Mouse (Mus musculus) left cerebral cortex, adult 18-20 months (tissue): Measurements from ENCODE around the gene Mavs. TPM values are rescaled to one million over a fixed set of nuclear protein-coding genes. Genes with fewer than 3 reads are reported as not detected.
A peak's percentile ranks its signal among the peaks of the same experiment; 100 is the strongest.

Source experiments
- DNase-seq, 2 experiments: peaks; one replicate each; pipeline ENCODE4 v3.0.0; 2021 to 2022; ENCODE audit warnings: low spot score in 2 of 2, mixed read lengths in 1 of 2
- long read RNA-seq, 2 experiments: library from polyadenylated mRNA; stranded (forward); transcript quantifications; one replicate each; pipeline ENCODE4 v2.0.0; 2021
- total RNA-seq, 2 experiments: library from RNA; stranded (reverse); gene quantifications; 2 replicates each; pipeline ENCODE4 v1.2.3; 2021

Gene Mavs
- 1 to 10 TPM; 5.9 to 6.3 TPM for total RNA-seq
- long read RNA-seq, experiment 1, partial matches to known transcripts = 2 of 10 reads
- long read RNA-seq, experiment 1, other reads (novel, unspliced or antisense) = 3 of 10 reads
- long read RNA-seq, experiment 2, transcript Mavs-201 (7 exons, 2,867 nt) = major isoform, 7 of 8 reads
- long read RNA-seq, experiment 2, partial matches to known transcripts = 0 of 8 reads
- long read RNA-seq, experiment 2, other reads (novel, unspliced or antisense) = 0 of 8 reads

DNA sequence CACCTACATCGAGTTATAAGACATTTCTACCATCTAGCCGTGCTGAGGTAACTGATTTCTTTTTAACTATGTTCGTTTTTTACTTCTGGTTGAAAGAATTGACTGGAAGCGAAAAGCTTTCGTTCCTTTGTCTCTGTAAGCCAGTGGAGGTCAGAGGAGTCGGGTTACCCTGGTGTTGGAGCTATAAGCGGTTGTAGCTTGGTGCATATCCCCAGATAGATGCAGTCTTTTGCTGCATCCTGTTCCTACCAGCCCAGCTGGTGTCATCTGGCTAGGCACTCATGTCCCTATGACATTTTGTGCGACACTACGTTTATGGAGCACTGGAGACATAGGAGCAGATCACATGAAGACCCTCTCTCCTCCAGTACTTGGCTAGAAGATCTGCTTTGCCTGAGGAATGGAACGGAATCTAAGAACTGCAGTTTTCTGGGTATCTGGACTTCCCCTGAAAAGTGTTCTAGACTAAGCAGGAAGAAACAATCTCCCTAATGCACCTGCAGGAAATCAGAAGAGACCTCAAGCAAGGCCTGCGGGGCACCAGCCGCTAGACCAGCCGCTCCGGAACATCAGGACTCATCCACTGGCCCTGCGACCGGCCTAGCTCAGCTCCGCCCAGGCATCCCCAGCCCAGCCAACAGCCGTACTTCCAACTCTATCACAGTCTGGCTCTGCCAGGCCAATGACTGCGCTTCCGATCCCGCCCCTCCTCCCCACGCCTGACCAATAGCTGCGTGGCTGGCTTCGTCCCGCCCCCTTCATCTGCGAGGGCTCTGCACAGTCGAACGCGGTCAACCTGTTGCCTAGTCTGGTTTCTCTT is at the start of gene Mavs:
Mavs (plus strand) TSS at position 757 of the 820 bp plus-strand sequence.
- DNase-seq = peak; percentile 89 to 94

- DNase-seq = no peak
Observed at GRCm38 (mm10) chr2:131186343-131186742, 47.5 kb upstream of the Mavs start.

- peak; percentile 73 to 84 for DNase-seq
Observed at GRCm38 (mm10) chr2:131186771-131187601, 46.9 kb upstream of the Mavs start, which contains the start of the genes Cdc25b and Spef1. Gene Cdc25b, plus strand, starts transcription at chr2:131186949. Gene Spef1, minus strand, starts transcription at chr2:131187282.

GRCm38 (mm10) chr2:131187602-131187922 is 46.3 kb upstream of the Mavs start:
- no peak for DNase-seq

GRCm38 (mm10) chr2:131188311-131188710 is 45.6 kb upstream of the Mavs start:
- DNase-seq = no peak

DNA sequence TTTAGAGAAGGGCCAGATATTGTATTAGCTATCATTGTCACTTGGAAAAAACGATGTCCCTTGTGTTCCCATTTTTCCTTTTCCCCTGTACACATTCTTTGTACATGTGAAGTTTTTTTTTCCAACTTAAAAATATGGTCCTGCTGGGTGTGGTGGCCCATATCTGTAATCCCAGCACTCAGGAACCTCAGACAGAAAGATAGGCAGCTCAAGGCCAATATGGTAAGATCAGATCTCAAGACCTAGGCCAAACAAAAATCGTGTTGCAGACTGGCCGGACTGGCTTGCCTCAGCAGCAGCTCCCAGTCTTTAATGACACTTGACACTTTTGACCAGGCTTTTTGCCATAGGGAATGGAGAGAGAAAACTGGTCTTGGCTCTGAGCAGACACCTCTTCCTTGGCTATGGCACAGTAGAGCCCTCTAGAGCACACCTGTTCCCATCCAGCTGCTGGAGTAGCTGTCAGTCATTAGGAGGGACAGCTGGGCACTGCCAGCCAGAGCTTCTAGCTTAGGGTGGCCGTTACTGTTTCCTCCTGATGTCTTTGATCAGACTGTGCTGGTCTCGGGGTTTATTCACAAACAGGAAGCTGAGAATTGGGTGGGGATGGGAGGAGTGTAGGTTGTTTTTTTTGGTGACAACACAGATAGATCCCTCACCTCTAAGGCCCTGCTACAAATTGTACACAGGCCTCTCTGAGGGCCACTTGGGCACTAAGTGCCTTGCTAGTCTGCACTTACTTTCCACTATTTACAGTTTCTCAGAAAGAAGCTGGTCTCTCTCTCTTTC is 44.1 kb upstream of the Mavs start:
- no peak for DNase-seq

GRCm38 (mm10) chr2:131190344-131191004 is 43.4 kb upstream of the Mavs start:
- DNase-seq = no peak

- no peak for DNase-seq
Observed at GRCm38 (mm10) chr2:131191005-131191390, 42.9 kb upstream of the Mavs start.

GRCm38 (mm10) chr2:131196606-131197316 is 37.1 kb upstream of the Mavs start:
- no peak for DNase-seq

GRCm38 (mm10) chr2:131200710-131201109 is 33.2 kb upstream of the Mavs start:
- DNase-seq = no peak

DNA sequence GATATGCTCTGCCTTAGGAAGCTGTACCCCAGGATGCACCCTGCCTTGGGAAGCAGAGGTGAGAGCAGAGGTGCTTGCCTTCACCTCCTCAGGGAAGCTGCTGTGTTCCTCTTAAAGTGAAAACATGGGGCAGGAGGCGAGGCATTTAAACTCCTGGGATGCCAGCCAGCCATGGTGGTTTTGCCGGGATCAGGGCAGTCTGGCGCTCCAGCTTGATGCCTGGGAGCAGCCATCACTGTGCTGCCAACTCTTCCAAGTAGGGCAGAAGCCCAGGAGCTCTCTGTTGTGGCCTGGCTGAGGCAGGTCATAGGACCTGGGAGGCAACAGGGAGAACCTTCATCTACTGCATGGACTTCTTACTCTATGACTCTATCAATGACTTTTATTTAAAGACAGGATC is 32.6 kb upstream of the Mavs start:
- no peak for DNase-seq

DNA sequence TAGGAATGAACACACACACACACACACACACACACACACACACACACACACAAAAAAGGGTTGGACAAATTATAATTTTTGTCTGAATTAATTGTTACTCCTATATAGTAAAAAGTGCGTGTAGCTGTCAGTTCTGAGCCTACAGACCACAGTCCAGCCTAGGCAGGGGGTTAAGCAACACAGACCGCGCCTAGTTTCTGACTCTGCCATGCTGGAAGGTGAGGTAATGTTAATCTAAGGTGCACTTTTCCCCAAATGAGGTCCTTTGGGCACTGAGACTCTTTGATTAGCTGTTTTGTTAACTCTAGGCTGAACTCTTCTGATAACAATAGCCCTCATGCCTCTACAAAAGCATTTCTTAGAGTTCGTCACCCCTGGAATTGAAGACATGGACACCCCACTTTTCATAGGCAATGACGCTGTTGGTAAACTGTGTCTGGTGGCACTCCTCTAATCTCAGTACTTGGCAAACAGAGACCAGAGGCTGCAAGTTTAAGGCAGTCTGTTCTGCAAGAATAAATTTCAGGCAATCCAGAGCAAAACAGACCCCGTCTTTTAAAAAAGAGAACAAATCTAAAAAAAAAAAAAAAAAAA is 29.9 kb upstream of the Mavs start:
- DNase-seq = no peak

- DNase-seq = peak; percentile 79 to 84
Observed at GRCm38 (mm10) chr2:131204410-131204981, 29.4 kb upstream of the Mavs start.

DNA sequence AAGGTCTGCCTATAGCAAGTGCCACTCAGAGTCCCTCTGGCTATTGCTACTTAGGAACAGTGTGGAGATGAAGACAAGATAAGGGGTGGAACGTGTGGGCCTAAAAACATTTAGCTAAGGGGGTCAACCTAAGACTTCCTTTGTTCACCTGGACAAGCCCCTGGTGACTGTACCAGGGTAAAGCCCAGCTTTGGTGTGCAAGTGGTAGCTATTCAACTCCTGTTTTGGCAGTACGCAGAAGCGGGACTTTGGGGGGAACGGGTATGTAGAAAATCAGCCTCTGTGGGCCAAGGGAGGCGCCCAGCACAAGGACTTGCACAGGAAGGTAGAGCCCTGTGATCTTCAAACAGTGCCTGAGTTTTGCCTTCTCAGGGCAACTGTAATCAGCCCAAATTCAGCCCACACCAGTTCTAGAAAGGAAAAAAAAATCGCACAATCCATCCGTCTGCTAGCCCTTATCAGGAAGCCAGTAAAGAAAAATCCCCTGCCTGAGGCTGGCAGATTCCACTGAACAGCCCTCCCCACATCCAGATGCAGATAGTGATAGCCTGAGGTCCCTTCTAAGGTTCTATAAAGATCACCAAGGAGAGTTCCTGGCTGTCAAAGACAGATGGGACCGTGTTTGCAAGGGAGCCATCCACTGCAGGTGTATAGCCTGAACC is 28.2 kb upstream of the Mavs start:
- DNase-seq = no peak

DNA sequence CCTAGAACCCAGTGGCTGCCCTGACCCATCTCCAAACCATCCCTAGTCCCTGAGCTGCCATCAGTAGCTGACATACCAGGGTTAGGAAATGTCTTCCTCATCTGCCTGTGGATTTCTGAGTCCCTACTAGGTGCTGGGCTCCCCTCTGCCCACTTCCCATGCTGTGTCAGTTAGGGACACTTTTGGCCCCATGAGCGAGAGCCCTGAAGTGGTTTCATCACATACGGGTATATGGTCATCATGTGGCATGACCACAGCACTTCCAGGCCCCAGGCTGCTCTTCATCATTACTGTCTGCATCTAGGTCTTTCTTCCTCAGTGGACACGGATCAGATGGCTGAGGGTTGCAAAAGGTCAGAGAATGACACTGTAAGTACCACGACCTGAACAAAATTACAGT is 27.1 kb upstream of the Mavs start, which contains the start of gene Ap5s1:
Ap5s1 (plus strand) TSS at position 301 of the 400 bp plus-strand sequence.
- no peak for DNase-seq

DNA sequence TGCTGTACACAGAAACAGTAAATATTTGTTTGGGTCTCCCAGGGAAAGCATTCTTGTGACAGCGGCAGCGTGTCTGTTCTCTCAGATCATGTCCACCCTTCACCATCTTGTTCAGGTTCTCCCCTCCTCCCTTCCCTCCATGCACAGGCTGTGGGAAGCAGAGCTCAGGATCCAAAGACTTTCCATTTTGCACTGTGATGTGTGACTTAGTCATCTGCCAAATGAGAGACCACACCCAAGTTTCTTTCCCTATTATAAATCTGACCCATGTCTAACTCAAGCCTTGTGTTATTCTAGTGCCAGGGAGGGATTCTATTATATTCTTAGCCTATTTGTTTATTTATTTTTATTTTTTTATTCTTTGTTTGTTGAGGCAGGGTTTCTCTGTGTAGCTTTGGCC is 25.5 kb upstream of the Mavs start:
- no peak for DNase-seq

GRCm38 (mm10) chr2:131209125-131209795 is 24.6 kb upstream of the Mavs start:
- DNase-seq = no peak
